Mouse (Mus musculus): Measurements from ENCODE around the gene Slit3. TPM values are rescaled to one million over a fixed set of nuclear protein-coding genes. Genes with fewer than 3 reads are reported as not detected.

Slit3 gene
- total and polyA plus RNA-seq, 3 experiments: not detected

GRCm38 (mm10) chr11:35587174-35587959, 466.3 kb downstream of the Slit3 start:
- DNase-seq (ENCODE audit: low read depth, low spot score): no peak
- Histone ChIP-seq H3K27me3 (ENCODE audit: control insufficient read depth in 1 of 2, insufficient read depth in 2 of 2, low read length in 2 of 2) (no peaks in the 10 kb centered on the region), H3K4me1 (ENCODE audit: control insufficient read depth in 1 of 2, insufficient read depth in 2 of 2, low read length in 2 of 2) (no peaks in the 10 kb centered on the region), H3K36me3 (ENCODE audit: control insufficient read depth in 1 of 2, insufficient read depth in 2 of 2, low read length in 2 of 2) (no peaks in the 10 kb centered on the region), H3K27ac (ENCODE audit: control insufficient read depth, low read depth, low read length) (no peak overlapping the region), H3K79me2 (ENCODE audit: control insufficient read depth, insufficient read depth, low read length, poor library complexity) (no peaks in the 10 kb centered on the region), H3K4me3 (ENCODE audit: control insufficient read depth in 1 of 2, insufficient read depth in 1 of 2, low read depth in 2 of 2, low read length in 2 of 2) (no peak overlapping the region), H3K9me3 (replicated peaks; ENCODE audit: insufficient read depth, low read length) (no peaks in the 10 kb centered on the region), H3K9ac (ENCODE audit: control insufficient read depth, low read depth, low read length, poor library complexity, severe bottlenecking) (no peak overlapping the region)
- no peak for TF ChIP-seq ZKSCAN1 (IDR thresholded peaks at IDR 0.05; ENCODE audit: low read depth, low read length)
- TF ChIP-seq USF2 (IDR thresholded peaks at IDR 0.05; ENCODE audit: borderline replicate concordance in 1 of 2, insufficient read depth in 1 of 2, low read depth in 1 of 2, low read length in 2 of 2): no peak
- no peak for TF ChIP-seq MAFK (IDR thresholded peaks at IDR 0.05; ENCODE audit: borderline replicate concordance, low read depth, low read length)
- TF ChIP-seq CHD1 (IDR thresholded peaks at IDR 0.05; ENCODE audit: low read depth, low read length): no peak
- TF ChIP-seq RCOR1 (IDR thresholded peaks at IDR 0.05; ENCODE audit: low read depth, low read length): no peak
- no peak for TF ChIP-seq POLR2AphosphoS2 (IDR thresholded peaks at IDR 0.05; ENCODE audit: low read length)
- no peak for TF ChIP-seq POLR2AphosphoS5 (IDR thresholded peaks at IDR 0.05; ENCODE audit: borderline replicate concordance, low read depth, low read length)

- Histone ChIP-seq H3K27me3 (ENCODE audit: control insufficient read depth in 1 of 2, insufficient read depth in 2 of 2, low read length in 2 of 2) (no peaks in the 10 kb centered on the region), H3K4me1 (ENCODE audit: control insufficient read depth in 1 of 2, insufficient read depth in 2 of 2, low read length in 2 of 2) (no peaks in the 10 kb centered on the region), H3K36me3 (ENCODE audit: control insufficient read depth in 1 of 2, insufficient read depth in 2 of 2, low read length in 2 of 2) (no peaks in the 10 kb centered on the region), H3K4me3 (ENCODE audit: control insufficient read depth in 1 of 2, insufficient read depth in 1 of 2, low read depth in 2 of 2, low read length in 2 of 2) (no peak overlapping the region), H3K9ac (ENCODE audit: control insufficient read depth, low read depth, low read length, poor library complexity, severe bottlenecking) (no peak overlapping the region), H3K27ac (ENCODE audit: control insufficient read depth, low read depth, low read length) (no peak overlapping the region), H3K79me2 (ENCODE audit: control insufficient read depth, insufficient read depth, low read length, poor library complexity) (no peaks in the 10 kb centered on the region), H3K9me3 (replicated peaks; ENCODE audit: insufficient read depth, low read length) (no peaks in the 10 kb centered on the region)
- no peak for DNase-seq (ENCODE audit: low read depth, low spot score)
- TF ChIP-seq POLR2AphosphoS5 (IDR thresholded peaks at IDR 0.05; ENCODE audit: borderline replicate concordance, low read depth, low read length): no peak
- TF ChIP-seq NRF1 (IDR thresholded peaks at IDR 0.05; ENCODE audit: insufficient read depth, low read depth, low read length, poor library complexity, severe bottlenecking): no peak
- TF ChIP-seq EP300 (IDR thresholded peaks at IDR 0.05; ENCODE audit: low read depth in 1 of 2, low read length in 2 of 2): no peak
Measured at GRCm38 (mm10) chr11:35589892-35590291, 468.9 kb downstream of the Slit3 start.

DNA sequence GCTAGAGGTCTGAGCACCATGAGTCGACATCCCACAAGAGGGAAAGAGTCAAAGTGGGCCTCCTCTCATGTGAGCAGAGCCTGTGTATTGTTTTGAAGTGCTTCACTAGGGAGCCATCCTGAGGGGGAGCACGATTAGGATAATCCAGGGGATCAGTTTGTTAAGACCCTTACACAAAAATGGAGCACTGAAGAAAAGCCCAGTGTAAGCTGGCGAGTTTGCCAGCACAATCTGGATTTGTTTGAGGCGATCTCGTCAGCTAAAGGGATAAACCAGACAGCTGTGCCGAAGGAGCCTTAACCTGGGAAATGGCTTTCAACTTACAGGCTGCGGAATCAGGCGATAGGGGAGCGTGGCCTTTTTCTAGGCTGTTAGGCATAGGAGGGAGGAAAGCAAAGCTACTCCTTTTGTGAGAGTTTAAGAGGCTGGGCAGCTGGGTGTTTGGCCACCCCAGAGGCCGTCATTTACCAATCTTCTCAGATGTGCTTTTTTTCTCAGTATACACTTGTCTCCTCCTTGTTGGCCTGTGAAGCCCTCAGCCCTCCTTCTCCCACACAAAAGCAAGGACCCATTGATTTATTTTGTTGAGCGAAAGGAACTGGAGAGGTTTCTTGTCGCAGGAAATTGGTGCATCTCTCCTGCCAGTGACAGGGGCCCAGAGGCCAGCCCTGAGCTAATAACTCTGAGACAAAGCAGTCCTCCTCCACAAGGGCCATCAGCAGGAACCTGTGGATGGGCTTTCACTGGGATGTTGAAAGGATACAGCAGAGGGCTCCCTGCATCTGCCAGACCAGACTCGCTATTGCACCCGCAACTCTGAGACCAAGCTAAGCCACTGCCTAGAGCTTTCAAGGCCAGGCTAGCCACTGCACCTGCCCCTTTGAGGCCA, 472.4 kb downstream of the Slit3 start:
- no peak for DNase-seq (ENCODE audit: low read depth, low spot score)
- Histone ChIP-seq H3K4me3 (ENCODE audit: control insufficient read depth in 1 of 2, insufficient read depth in 1 of 2, low read depth in 2 of 2, low read length in 2 of 2) (no peak overlapping the region), H3K4me1 (ENCODE audit: control insufficient read depth in 1 of 2, insufficient read depth in 2 of 2, low read length in 2 of 2) (no peaks in the 10 kb centered on the region), H3K27ac (ENCODE audit: control insufficient read depth, low read depth, low read length) (no peak overlapping the region), H3K9ac (ENCODE audit: control insufficient read depth, low read depth, low read length, poor library complexity, severe bottlenecking) (no peak overlapping the region), H3K27me3 (ENCODE audit: control insufficient read depth in 1 of 2, insufficient read depth in 2 of 2, low read length in 2 of 2) (no peaks in the 10 kb centered on the region), H3K79me2 (ENCODE audit: control insufficient read depth, insufficient read depth, low read length, poor library complexity) (no peaks in the 10 kb centered on the region), H3K36me3 (ENCODE audit: control insufficient read depth in 1 of 2, insufficient read depth in 2 of 2, low read length in 2 of 2) (no peaks in the 10 kb centered on the region), H3K9me3 (replicated peaks; ENCODE audit: insufficient read depth, low read length) (no peaks in the 10 kb centered on the region)
- TF ChIP-seq USF2 (IDR thresholded peaks at IDR 0.05; ENCODE audit: borderline replicate concordance in 1 of 2, insufficient read depth in 1 of 2, low read depth in 1 of 2, low read length in 2 of 2) (no peak), GABPA (IDR thresholded peaks at IDR 0.05; ENCODE audit: low read depth, low read length) (no peak), ZMIZ1 (IDR thresholded peaks at IDR 0.05; ENCODE audit: low read depth, low read length) (no peak), TCF12 (IDR thresholded peaks at IDR 0.05; ENCODE audit: low read depth, low read length) (no peak), ZC3H11A (IDR thresholded peaks at IDR 0.05; ENCODE audit: low read depth, low read length) (no peak)

Measured in MEL (cell line).